Mouse (Mus musculus): Measurements from ENCODE around the gene Bpifb6. TPM values are rescaled to one million over a fixed set of nuclear protein-coding genes. Genes with fewer than 3 reads are reported as not detected.

Gene Bpifb6
- polyA plus RNA-seq, 1 experiment, result not detected

GRCm38 (mm10) chr2:153943537-153943936, 43.3 kb downstream of the Bpifb6 start:
- no peak overlapping the region for H3K4me3 ChIP-seq (replicated peaks)
- no peaks in the 10 kb centered on the region for H3K27me3 ChIP-seq (ENCODE audit: control insufficient read depth)
- no peaks in the 10 kb centered on the region for H3K4me1 ChIP-seq (ENCODE audit: control insufficient read depth)
- H3K36me3 ChIP-seq (ENCODE audit: control insufficient read depth), result no peaks in the 10 kb centered on the region
- H3K9me3 ChIP-seq (ENCODE audit: control insufficient read depth, low read length), result no peaks in the 10 kb centered on the region
- no peak for TF ChIP-seq TAL1 (IDR thresholded peaks at IDR 0.05; ENCODE audit: low read length)
- no peak for TF ChIP-seq GATA1 (IDR thresholded peaks at IDR 0.05; ENCODE audit: low read length)

GRCm38 (mm10) chr2:153944567-153944966, 44.4 kb downstream of the Bpifb6 start:
- H3K4me3 ChIP-seq (replicated peaks), result no peak overlapping the region
- no peaks in the 10 kb centered on the region for H3K36me3 ChIP-seq (ENCODE audit: control insufficient read depth)
- H3K9me3 ChIP-seq (ENCODE audit: control insufficient read depth, low read length), result no peaks in the 10 kb centered on the region
- H3K27me3 ChIP-seq (ENCODE audit: control insufficient read depth), result no peaks in the 10 kb centered on the region
- TF ChIP-seq GATA1 (IDR thresholded peaks at IDR 0.05; ENCODE audit: low read length) (no peak), TAL1 (IDR thresholded peaks at IDR 0.05; ENCODE audit: low read length) (no peak)
- no peaks in the 10 kb centered on the region for H3K4me1 ChIP-seq (ENCODE audit: control insufficient read depth)

- TF ChIP-seq GATA1 (IDR thresholded peaks at IDR 0.05; ENCODE audit: low read length) (no peak), TAL1 (IDR thresholded peaks at IDR 0.05; ENCODE audit: low read length) (no peak)
These were observed 52.7 kb downstream of the Bpifb6 start for GRCm38 (mm10) chr2:153952897-153953296.

GRCm38 (mm10) chr2:153953836-153954235, 53.6 kb downstream of the Bpifb6 start:
- no peaks in the 10 kb centered on the region for H3K9me3 ChIP-seq (ENCODE audit: control insufficient read depth, low read length)
- H3K4me3 ChIP-seq (replicated peaks), result no peak overlapping the region
- H3K27me3 ChIP-seq (ENCODE audit: control insufficient read depth), result no peaks in the 10 kb centered on the region
- TF ChIP-seq TAL1 (IDR thresholded peaks at IDR 0.05; ENCODE audit: low read length) (no peak), GATA1 (IDR thresholded peaks at IDR 0.05; ENCODE audit: low read length) (no peak)
- no peaks in the 10 kb centered on the region for H3K36me3 ChIP-seq (ENCODE audit: control insufficient read depth)
- H3K4me1 ChIP-seq (ENCODE audit: control insufficient read depth), result peaks cover 2% of the 10 kb centered on the region

More at GRCm38 (mm10) chr2:153952897-153953296, 52.7 kb downstream of the Bpifb6 start:
- Histone ChIP-seq H3K36me3 (ENCODE audit: control insufficient read depth) (no peaks in the 10 kb centered on the region), H3K9me3 (ENCODE audit: control insufficient read depth, low read length) (no peaks in the 10 kb centered on the region), H3K27me3 (ENCODE audit: control insufficient read depth) (no peaks in the 10 kb centered on the region), H3K4me3 (replicated peaks) (no peak overlapping the region), H3K4me1 (ENCODE audit: control insufficient read depth) (peaks cover 2% of the 10 kb centered on the region)

Other genes starting within 250 kb of the Bpifb6 start
- not detected in 2 replicates for gene Dnmt3c, start 203.7 kb upstream of the Bpifb6 start, polyA plus RNA-seq (2012)
- 0.31 and 0.36 TPM in 2 replicates for gene Mapre1, start 159.1 kb upstream of the Bpifb6 start, polyA plus RNA-seq (2012)
- gene Efcab8, start 120.5 kb upstream of the Bpifb6 start, polyA plus RNA-seq (2012), result 0.04 TPM in 1 of 2 replicates, not detected in the other
- not detected in 2 replicates for gene Sun5, start 29.3 kb upstream of the Bpifb6 start, polyA plus RNA-seq (2012)
- not detected in 2 replicates for gene Bpifb2, start 25.3 kb upstream of the Bpifb6 start, polyA plus RNA-seq (2012)
- gene Bpifb3, start 17.8 kb downstream of the Bpifb6 start, polyA plus RNA-seq (2012), result not detected in 2 replicates
- gene Bpifb4, start 37.8 kb downstream of the Bpifb6 start, polyA plus RNA-seq (2012), result not detected in 2 replicates
- gene Bpifa6, start 74.6 kb downstream of the Bpifb6 start, polyA plus RNA-seq (2012), result not detected in 2 replicates
- not detected in 2 replicates for gene Bpifa2, start 107.9 kb downstream of the Bpifb6 start, polyA plus RNA-seq (2012)
- gene Bpifa3, start 229.9 kb downstream of the Bpifb6 start, polyA plus RNA-seq (2012), result not detected in 2 replicates
- gene Bpifa1, start 242.5 kb downstream of the Bpifb6 start, polyA plus RNA-seq (2012), result not detected in 2 replicates

Measured in erythroblast, embryonic 14.5 days (primary cell).